Mouse (Mus musculus) hindbrain, embryonic 11.5 days (tissue): ENCODE data around the gene Rcbtb1. TPM values are rescaled to one million over a fixed set of nuclear protein-coding genes. Genes with fewer than 3 reads are reported as not detected.

Experiments used
- ATAC-seq: fragments of 200-750 bp; cut with Nextera tagmentation; 2 replicates; pipeline ENCODE4 v1.8.0; 2017; ENCODE audit warnings: mild to moderate bottlenecking, moderate TSS enrichment, moderate library complexity; ENCODE audit not compliant: low FRiP score
- DNase-seq: peaks from one replicate; pipeline ENCODE4 v3.0.0-alpha.2; 2015; ENCODE audit warnings: low spot score
- H3K27ac ChIP-seq: fragments of 300-500 bp; sonication (generic); 2 replicates; pipeline ENCODE4 v1.5.1; 2014; ENCODE audit warnings: mild to moderate bottlenecking, low read depth, low read length
- H3K27me3 ChIP-seq: fragments of 300-500 bp; sonication (generic); 2 replicates; pipeline ENCODE4 v1.6.1; 2014; ENCODE audit warnings: mild to moderate bottlenecking, low read length, moderate library complexity, mixed read lengths; ENCODE audit not compliant: control insufficient read depth, insufficient read depth
- H3K36me3 ChIP-seq: fragments of 300-500 bp; sonication (generic); 2 replicates; pipeline ENCODE4 v1.6.1; 2014; ENCODE audit warnings: mild to moderate bottlenecking, low read length, moderate library complexity, mixed read lengths; ENCODE audit not compliant: control insufficient read depth, insufficient read depth
- H3K4me1 ChIP-seq: fragments of 300-500 bp; sonication (generic); replicated peaks from 2 replicates; pipeline ENCODE4 v1.6.1; 2014; ENCODE audit warnings: low read length, mixed read lengths; ENCODE audit not compliant: control insufficient read depth, insufficient read depth
- H3K4me2 ChIP-seq: fragments of 300-500 bp; sonication (generic); replicated peaks from 2 replicates; pipeline ENCODE4 v1.6.1; 2014; ENCODE audit warnings: mild to moderate bottlenecking, low read depth, low read length
- H3K4me3 ChIP-seq: fragments of 300-500 bp; sonication (generic); 2 replicates; pipeline ENCODE4 v1.5.1; 2014; ENCODE audit warnings: low read depth, low read length
- H3K9ac ChIP-seq: fragments of 300-500 bp; sonication (generic); 2 replicates; pipeline ENCODE4 v1.6.1; 2014; ENCODE audit warnings: low read depth, low read length
- H3K9me3 ChIP-seq: fragments of 300-500 bp; sonication (generic); 2 replicates; pipeline ENCODE4 v1.6.1; 2016; ENCODE audit warnings: low read length; ENCODE audit not compliant: control insufficient read depth
- WGBS: fragments of 180-500 bp; shearing (Covaris S2); extraction: QIAGEN DNeasy Blood & Tissue Kit; methylation state at CpG from one replicate; pipeline ENCODE4 v1.1.7; 2014; 5-methylcytosine and 5-hydroxymethylcytosine counted together
- polyA plus RNA-seq: library from polyadenylated mRNA; unstranded; fragments of >200 nt; fragmentation: Nextera tagmentation; extraction: Ambion mirVana; gene quantifications from 2 replicates; pipeline ENCODE4 v1.2.1, GENCODE M21; 2014

Rcbtb1 gene
- polyA plus RNA-seq, 1 experiment from 2014 or later = 107 TPM

DNA sequence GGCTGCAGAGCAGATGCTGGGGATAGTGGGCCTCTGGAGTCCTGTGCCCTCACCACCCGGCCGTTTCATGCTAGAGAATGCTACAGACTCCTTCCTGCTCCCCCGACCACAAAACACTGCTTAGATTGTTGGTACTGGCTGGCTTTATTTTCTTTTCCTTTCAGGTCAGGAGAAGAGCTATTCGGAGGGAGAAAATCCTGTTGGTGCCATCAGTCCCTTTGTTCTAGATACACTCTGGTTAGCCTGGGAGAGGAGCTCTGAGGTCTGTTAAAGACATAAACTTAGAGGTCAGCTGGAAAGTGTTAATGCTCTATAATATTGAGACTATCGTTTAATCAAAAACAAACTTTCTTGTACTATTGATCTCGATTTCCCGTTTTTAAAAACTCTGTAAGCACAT, 4.5 kb downstream of the Rcbtb1 start:
- H3K4me1 ChIP-seq = peaks cover 6% of the 10 kb centered on the region
- peak; percentile 44 for DNase-seq
- no peak overlapping the region for H3K4me3 ChIP-seq
- H3K27me3 ChIP-seq = no peaks in the 10 kb centered on the region
- H3K4me2 ChIP-seq = peak overlapping the region; percentile 17; the same call in 1 of the 2 replicates
- no peak for ATAC-seq
- peak overlapping the region; percentile 38; the same call in 1 of the 2 replicates for H3K9ac ChIP-seq
- no peaks in the 10 kb centered on the region for H3K9me3 ChIP-seq
- H3K36me3 ChIP-seq = no peaks in the 10 kb centered on the region
- 28% methylated on average over 7 of the region's 7 CpGs for WGBS
- H3K27ac ChIP-seq = peak overlapping the region; percentile 19; the same call in 1 of the 2 replicates

- Histone ChIP-seq H3K27me3 (no peaks in the 10 kb centered on the region), H3K27ac (no peak overlapping the region), H3K9me3 (no peaks in the 10 kb centered on the region), H3K4me2 (no peak overlapping the region), H3K4me3 (no peak overlapping the region), H3K36me3 (no peaks in the 10 kb centered on the region), H3K4me1 (peaks cover 6% of the 10 kb centered on the region), H3K9ac (no peak overlapping the region)
- ATAC-seq (no peak), DNase-seq (peak; percentile 40)
- 39% methylated on average over 10 of the region's 10 CpGs for WGBS
Measured at GRCm38 (mm10) chr14:59205976-59206583, 5.1 kb downstream of the Rcbtb1 start.

DNA sequence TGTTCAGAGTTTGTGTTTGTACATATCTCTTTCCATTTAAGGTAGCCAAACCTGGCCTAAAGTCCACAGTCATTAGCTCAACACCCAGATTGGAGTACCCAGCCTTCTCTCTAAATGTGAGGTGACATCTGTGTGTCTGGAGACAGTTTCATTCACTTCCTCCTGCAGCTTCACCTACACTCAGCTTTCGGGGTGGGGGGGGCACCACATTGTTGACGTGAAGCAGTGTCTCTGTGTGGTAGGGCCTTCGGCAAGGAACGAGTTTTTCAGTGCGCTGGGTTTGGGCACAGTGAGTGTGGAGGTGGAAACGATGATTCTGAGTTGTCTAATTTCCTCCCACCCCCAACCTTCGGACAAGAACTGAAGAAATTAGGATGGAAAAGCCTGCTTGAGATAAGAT, 8.0 kb downstream of the Rcbtb1 start:
- WGBS = 96% methylated on average over 7 of the region's 7 CpGs

DNA sequence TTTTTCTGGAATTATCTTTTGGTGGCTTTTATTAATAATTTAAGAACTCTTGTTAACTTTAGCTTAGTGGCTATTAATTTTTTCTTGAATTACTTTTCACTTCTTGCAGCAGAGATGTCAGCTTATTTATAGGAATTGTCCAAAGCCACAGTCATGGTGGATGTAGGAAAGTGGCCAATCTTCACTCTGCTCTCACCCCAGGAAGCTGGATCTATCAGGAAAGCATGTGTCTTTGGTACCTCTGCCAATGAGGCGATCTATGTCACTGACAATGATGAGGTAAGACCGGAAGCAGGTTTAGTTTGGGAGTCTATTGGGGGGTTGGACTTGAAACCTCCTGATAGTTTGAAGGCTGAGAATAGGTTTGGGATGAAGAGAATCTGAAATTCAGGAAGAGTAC, 8.8 kb downstream of the Rcbtb1 start:
- Histone ChIP-seq H3K4me2 (no peak overlapping the region), H3K27ac (no peak overlapping the region), H3K4me3 (no peak overlapping the region), H3K27me3 (no peaks in the 10 kb centered on the region), H3K4me1 (peaks cover 2% of the 10 kb centered on the region; the same call in 1 of the 2 replicates), H3K9me3 (no peaks in the 10 kb centered on the region), H3K36me3 (no peaks in the 10 kb centered on the region), H3K9ac (no peak overlapping the region)
- WGBS = 96% methylated on average over 2 of the region's 2 CpGs
- ATAC-seq (no peak), DNase-seq (no peak)

More for the DNA sequence above, 8.0 kb downstream of the Rcbtb1 start:
- H3K27me3 ChIP-seq = no peaks in the 10 kb centered on the region
- no peak overlapping the region for H3K27ac ChIP-seq
- no peak overlapping the region for H3K9ac ChIP-seq
- H3K4me1 ChIP-seq = peaks cover 6% of the 10 kb centered on the region
- H3K36me3 ChIP-seq = no peaks in the 10 kb centered on the region
- ATAC-seq (no peak), DNase-seq (no peak)
- no peak overlapping the region for H3K4me2 ChIP-seq
- no peaks in the 10 kb centered on the region for H3K9me3 ChIP-seq
- H3K4me3 ChIP-seq = no peak overlapping the region

- no peak for DNase-seq
- Histone ChIP-seq H3K9ac (no peak overlapping the region), H3K36me3 (no peaks in the 10 kb centered on the region), H3K4me2 (no peak overlapping the region), H3K4me1 (no peaks in the 10 kb centered on the region), H3K4me3 (no peak overlapping the region), H3K27me3 (no peaks in the 10 kb centered on the region), H3K9me3 (no peaks in the 10 kb centered on the region), H3K27ac (no peak overlapping the region)
- no peak for ATAC-seq
- WGBS = 96% methylated on average over 3 of the region's 3 CpGs
Measured at GRCm38 (mm10) chr14:59219241-59219640, 18.2 kb downstream of the Rcbtb1 start.

DNA sequence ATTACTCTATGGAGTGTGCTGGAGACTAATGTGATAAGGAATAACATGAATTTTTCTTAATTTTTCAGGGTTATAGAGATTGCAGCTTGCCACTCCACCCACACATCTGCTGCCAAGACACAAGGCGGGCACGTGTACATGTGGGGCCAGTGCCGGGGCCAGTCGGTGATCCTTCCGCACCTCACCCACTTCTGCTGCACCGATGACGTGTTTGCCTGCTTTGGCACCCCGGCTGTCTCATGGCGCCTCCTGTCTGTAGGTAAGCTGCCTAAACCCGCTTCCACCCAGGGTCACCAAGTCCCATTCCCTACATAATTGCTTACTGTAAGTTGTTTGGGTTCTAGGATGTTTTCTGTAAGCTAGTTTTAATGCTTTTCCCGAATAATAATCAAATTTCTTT, 25.2 kb downstream of the Rcbtb1 start:
- Histone ChIP-seq H3K27me3 (no peaks in the 10 kb centered on the region), H3K36me3 (peaks cover 10% of the 10 kb centered on the region; the same call in 1 of the 2 replicates), H3K4me1 (no peaks in the 10 kb centered on the region), H3K9me3 (no peaks in the 10 kb centered on the region), H3K4me3 (no peak overlapping the region), H3K4me2 (no peak overlapping the region), H3K9ac (no peak overlapping the region), H3K27ac (no peak overlapping the region)
- 97% methylated on average over 11 of the region's 11 CpGs for WGBS
- no peak for DNase-seq
- no peak for ATAC-seq

GRCm38 (mm10) chr14:59229822-59230221, 28.8 kb downstream of the Rcbtb1 start:
- Histone ChIP-seq H3K27ac (no peak overlapping the region), H3K4me2 (no peak overlapping the region), H3K4me3 (no peak overlapping the region), H3K4me1 (no peaks in the 10 kb centered on the region), H3K9me3 (no peaks in the 10 kb centered on the region), H3K9ac (no peak overlapping the region), H3K36me3 (peaks cover 16% of the 10 kb centered on the region; the same call in 1 of the 2 replicates), H3K27me3 (no peaks in the 10 kb centered on the region)
- ATAC-seq (no peak), DNase-seq (no peak)
- 92% methylated on average over 3 of the region's 3 CpGs for WGBS

- DNase-seq (no peak), ATAC-seq (no peak)
- Histone ChIP-seq H3K9ac (no peak overlapping the region), H3K27me3 (no peaks in the 10 kb centered on the region), H3K27ac (no peak overlapping the region), H3K4me3 (no peak overlapping the region), H3K4me2 (no peak overlapping the region), H3K4me1 (no peaks in the 10 kb centered on the region), H3K36me3 (peaks cover 16% of the 10 kb centered on the region; the same call in 1 of the 2 replicates), H3K9me3 (no peaks in the 10 kb centered on the region)
- WGBS = 92% methylated on average over 21 of the region's 21 CpGs
Measured at GRCm38 (mm10) chr14:59230331-59230966, 29.4 kb downstream of the Rcbtb1 start.

GRCm38 (mm10) chr14:59232003-59232402, 31.0 kb downstream of the Rcbtb1 start:
- no peak for DNase-seq
- Histone ChIP-seq H3K27me3 (no peaks in the 10 kb centered on the region), H3K27ac (no peak overlapping the region), H3K4me2 (no peak overlapping the region), H3K36me3 (peaks cover 18% of the 10 kb centered on the region; the same call in 1 of the 2 replicates), H3K9ac (no peak overlapping the region), H3K9me3 (no peaks in the 10 kb centered on the region), H3K4me3 (no peak overlapping the region), H3K4me1 (no peaks in the 10 kb centered on the region)
- no peak for ATAC-seq
- 73% methylated on average over 5 of the region's 5 CpGs for WGBS
